Mouse (Mus musculus): ENCODE measurements around the gene Cd81.

The Cd81 gene

GRCm38 (mm10) chr7:143052626-143053007 lies at the start of gene Cd81:
TSS of gene Cd81 (plus strand) at chr7:143052739.
- in situ Hi-C loops (cut with MseI, MboI), result no loop called here

DNA sequence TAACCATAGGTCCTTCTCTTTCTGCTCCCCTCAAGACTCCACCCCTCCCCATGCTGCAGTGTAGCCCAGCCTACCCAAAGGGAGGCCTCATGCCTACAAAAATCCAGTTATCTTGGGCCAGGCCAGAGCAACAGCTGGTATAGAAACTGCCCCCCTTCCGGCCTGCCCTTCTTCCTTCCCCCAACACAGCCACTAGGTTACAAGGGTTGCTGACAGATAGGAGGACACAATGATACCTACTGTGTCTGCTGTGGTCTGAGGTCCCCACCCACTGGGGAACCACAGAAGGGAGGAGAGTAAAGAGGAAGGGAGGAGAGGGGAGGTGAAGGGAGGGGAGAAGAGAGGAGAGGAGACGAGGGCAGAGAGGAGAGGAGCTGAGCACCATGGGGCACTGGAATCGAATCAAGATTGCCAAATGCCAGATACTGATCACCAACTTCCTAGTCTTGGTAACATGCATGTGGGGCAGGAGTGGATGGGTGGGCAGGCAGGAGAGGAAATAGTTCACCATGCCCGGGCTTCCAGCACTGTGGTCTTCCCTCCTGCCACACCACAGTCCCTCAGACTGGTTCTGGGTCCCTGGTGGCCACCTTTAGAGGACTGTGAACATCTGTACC lies 47.7 kb upstream of the Cd81 start, which contains the start of gene Tspan32:
Gene Tspan32, plus strand, starts transcription at position 320 of the 617 bp plus-strand sequence.
- in situ Hi-C loops (cut with MseI, MboI), result no loop called here

- in situ Hi-C loops (cut with MseI, MboI), result no loop called here
These were observed 47.0 kb upstream of the Cd81 start for GRCm38 (mm10) chr7:143005344-143006096.

DNA sequence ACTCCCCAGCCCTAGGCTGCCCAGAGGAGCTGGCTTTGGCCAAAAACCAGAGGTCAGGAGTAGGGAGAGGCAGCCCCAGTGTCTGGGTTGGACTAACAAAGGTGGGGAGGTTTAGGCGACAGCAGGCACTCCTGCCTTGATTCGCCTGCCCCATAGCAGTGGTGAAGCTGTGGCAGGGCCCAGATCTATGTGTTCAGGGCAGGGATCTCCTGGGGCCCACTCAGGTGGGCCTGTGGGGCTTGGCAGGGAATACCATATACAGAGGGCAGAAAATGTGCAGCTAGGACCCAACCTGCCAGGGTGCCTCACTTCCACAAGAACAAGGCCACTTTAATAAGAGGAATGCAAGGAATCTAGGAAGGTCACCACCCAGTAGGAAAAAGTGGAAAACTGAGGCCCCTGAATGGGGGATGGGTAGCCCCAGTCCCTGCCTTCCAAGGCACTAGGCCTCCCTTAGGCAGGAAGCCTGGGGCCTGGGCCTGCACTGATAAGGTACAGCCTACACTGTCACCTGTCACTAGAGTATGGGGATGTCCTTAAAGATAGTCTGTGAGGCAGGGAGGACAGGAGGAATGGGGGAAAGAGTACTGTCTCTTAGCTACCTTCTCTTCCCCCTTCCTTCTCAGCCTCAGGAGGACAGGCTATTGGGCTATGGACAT lies 46.3 kb upstream of the Cd81 start:
- in situ Hi-C loops (cut with MseI, MboI), result no loop called here

GRCm38 (mm10) chr7:143006756-143007598 lies 45.6 kb upstream of the Cd81 start:
- in situ Hi-C loops (cut with MseI, MboI), result no loop called here

DNA sequence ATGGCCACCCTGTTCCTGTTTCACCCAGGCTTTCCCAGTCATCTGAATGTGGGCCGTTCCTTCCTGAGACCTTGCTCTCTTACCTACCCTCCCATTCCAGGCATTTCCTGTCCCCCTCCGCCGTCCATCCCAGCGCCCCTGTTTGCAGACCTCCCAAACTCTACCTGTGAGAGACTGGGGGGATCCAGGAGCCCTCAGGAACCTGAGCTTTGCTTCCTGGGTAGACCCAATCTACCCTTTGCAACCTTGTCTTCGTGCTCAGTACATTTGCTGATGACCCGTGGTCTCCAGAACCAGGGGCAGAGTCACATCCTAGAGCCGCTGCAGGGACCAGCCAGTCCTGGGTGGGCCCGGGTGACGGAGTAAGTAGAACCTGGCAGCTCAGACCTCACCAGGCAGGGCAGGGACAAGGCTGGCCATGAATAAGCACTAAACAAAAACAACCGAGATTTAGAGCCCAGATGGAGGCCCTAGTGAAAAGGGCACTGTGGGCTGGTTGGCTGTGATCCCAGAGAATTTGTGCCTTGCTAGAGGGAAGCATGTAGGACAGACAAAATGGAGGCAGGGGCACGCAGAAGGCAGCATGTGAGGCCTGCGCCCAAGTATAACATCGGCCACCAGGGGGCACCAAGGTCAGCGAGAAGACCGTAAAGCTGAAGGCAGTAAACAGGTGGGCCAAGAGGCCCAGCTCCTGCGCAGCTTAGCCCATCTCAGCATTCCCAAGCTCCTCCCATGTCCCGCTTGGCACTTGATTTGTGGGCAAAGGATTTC lies 44.8 kb upstream of the Cd81 start:
- in situ Hi-C loops (cut with MseI, MboI), result no loop called here

DNA sequence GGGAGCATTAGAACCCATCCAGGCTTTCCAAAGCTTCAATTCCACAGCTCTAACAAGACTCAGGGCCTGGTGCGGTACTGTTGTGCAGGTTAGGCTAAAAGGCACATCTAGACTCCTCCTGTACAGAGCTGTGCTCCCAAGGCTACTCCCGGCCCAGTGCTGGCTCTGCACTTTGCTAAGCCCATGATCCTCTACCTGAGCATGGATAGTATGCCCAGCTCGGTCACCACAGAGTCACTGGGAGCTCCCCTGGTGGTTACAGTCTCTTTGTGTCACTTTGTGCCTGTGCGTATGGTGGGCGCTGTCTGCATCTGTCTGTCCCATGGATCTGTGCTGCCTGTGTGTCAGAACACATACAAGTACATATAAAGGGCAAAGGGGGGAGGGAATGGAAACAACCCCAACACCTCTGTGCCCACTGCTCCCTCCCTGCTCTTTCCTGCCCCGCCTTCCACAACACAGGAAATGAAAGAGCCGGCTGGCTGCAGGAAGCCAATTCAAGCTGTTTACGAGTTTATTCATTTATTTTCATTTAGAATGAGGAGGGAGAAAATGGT lies 44.1 kb upstream of the Cd81 start:
- in situ Hi-C loops (cut with MseI, MboI), result no loop called here

DNA sequence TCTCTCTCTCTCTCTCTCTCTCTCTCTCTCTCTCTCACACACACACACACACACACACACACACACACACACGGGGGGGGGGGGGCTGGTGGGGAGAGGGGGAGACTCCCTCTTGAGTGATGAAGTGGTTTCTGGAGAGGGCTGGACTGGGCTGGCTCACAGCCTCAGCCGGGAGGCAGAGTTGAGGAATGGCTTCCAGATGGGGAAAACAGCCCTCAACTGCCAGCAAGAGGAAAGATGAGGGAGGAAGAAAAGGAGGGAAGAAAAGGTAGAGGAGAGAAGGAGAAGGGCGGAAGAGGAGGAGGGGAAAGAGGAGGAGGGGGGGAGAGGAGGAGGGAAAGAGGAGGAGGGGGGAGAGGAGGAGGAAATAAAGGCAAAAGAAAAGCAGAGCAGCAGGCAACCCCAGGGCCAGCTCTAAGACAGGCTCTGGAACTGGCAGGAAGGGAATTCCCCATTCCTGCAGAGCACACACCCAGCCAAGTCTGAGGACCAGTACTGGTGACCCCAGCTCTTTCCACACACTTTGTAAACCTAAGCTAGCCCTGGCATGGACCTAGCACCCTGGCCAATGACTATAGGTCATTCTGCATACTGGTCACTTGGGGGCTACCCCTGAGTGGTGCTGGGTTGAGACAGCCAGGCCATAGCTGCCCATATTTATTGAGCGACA lies 43.4 kb upstream of the Cd81 start:
- in situ Hi-C loops (cut with MseI, MboI), result no loop called here

GRCm38 (mm10) chr7:143009996-143010395 lies 42.5 kb upstream of the Cd81 start:
- in situ Hi-C loops (cut with MseI, MboI), result no loop called here

DNA sequence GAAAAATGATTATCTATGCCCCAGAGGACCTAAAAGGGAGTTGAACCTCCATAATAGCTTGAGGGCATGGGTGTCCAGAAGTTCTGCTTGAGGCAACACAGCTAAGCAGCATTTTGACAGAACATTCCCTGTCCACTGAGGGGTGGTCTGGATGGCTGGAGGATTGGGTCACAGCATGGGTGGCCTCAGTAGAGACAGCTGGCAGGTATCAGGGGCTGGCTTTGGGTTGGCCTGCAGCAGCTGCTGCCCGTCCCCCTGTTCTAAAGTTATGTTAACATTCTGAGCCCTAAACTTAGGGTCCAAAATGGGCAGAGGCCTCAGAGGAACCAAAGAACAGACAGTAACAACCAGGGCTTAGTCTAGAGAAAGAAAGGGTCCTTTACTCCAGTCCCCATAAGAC lies 41.3 kb upstream of the Cd81 start:
- in situ Hi-C loops (cut with MseI, MboI), result no loop called here

DNA sequence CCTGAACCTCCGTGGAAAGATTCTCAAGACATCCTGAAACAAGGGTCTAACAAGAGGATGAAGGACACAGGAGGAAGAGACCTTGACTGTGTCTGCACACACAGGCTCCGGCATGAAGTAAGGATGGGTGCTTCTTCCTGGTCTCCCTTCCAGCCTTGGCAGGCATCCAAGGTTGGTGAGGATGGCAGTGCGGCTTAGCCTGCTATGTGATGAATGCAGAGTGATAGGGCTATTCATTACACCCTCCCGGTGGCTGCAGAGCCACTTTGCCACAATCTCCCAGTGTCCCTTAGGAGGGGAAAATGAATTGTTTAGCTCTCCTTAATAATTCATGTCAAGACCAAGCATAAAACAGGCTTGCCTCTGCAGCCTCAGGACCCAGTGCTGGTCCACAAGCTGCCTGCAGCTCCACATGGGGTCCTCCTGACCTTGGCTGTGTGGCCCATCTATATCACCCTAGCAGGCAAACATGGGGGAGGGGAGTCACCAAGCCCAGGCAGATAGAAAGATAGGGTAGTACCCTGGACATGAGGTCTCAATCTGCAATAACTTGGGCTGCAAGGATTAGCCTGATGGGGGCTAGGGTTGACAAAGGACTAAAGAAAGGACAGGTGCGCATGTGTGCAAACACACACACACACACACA lies 40.2 kb upstream of the Cd81 start:
- in situ Hi-C loops (cut with MseI, MboI), result no loop called here

DNA sequence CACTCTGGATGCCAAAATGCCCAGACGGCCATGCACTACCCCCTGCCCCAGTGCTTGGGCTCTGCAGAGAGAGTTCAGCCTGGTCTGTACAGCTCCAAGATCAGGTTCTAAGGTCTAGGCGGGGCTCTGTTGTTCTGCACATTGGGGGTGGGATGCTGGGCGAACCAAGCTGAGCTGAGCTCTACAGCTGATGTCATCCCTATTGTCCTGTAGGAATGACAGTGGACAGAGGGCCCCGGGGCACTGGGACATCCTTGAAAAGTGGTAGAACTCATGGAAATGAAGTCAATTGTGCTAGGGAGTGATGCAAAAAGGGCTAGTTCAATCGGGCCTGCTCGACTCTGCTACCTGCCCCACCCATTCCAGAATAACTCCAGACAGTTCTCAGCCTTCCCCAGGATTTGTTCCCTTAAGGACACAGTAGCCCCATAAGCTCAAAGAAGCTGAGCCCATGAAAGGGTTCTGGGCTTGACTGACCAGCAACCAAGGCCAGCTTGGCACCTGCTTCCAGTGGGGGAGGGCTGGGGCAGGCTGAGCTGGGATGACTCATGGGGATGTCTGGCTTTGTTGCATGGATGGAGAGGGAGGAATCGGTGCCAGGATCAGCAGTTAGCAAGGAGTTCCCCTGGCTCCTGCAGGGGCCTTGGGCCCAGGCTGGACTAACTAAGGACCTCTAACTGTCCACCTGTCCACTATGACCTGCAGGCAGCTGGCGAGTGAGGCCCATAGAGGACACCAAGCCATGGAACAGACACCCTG lies 38.9 kb upstream of the Cd81 start:
- in situ Hi-C loops (cut with MseI, MboI), result no loop called here

- in situ Hi-C loops (cut with MseI, MboI), result no loop called here
These were observed 37.5 kb upstream of the Cd81 start for GRCm38 (mm10) chr7:143014862-143015659.

DNA sequence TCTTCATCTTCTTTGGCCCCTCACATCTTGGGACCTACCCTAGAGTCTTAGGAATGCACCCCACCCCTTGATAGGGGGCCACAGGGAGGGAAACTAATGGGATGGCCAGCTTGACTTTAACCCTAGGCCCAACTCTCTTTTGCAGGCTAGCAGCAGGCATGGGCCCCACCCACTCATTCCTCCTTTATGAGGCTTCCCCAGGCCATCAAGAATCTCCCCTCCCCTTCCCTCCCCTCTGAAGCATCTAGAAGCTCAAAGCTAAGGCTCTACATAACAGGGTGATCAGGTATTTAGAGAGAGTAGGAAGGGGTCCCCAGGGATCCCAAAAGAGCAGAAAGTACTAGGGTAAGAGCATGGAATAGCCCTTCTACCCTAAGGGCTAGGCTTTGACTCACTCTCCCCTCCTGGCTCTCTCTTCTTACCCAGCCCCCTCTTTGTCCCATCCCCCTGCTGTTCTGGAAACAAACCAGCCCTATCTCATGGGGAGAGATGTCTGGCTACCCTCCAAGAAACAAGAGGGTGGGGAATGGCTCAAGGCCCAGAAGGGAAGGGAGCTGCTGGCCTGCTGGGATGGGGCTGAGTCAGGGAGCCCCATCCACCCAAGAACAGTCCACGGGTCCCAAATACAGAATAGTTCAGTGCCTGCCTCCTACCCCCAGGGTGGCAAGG lies 36.6 kb upstream of the Cd81 start:
- in situ Hi-C loops (cut with MseI, MboI), result no loop called here

- in situ Hi-C loops (cut with MseI, MboI), result no loop called here
These were observed 36.0 kb upstream of the Cd81 start for GRCm38 (mm10) chr7:143016424-143017142.

DNA sequence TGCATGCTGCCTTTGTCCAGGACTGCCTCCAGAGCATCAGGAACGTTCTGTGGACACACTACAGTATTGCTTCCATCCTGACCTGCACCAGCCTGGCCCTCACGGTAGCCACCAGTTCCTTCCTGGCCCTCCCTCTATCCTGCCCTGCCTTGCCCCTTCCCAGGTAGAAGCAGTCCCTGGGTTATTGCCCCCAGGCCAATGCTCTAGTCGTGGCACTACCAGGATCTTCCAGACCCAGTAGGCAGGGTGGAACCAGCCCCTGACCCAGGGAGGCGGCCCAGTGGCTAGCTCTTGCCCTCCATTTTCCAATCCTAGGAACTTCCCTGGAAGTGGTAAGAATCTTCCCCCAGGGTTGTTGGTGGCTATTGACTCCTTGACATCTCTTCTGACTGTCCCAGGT lies 35.4 kb upstream of the Cd81 start:
- in situ Hi-C loops (cut with MseI, MboI), result no loop called here

GRCm38 (mm10) chr7:143020040-143020439 lies 32.5 kb upstream of the Cd81 start:
- in situ Hi-C loops (cut with MseI, MboI), result no loop called here

Data from mouse trophoblast stem cell (cell line).